Mouse (Mus musculus) spleen, embryonic (tissue): Measurements from ENCODE around the gene Tnfrsf26.
"Not testable (repeated sequence)": the region's sequence is repeated elsewhere in the genome, so short reads cannot be mapped to it uniquely, and the experiment has no call there.

Experiments
- CTCF ChIA-PET: fragments of 350-600 bp; sonication (Branson Sonifier 250); formaldehyde crosslinking; loops from one replicate; lab custom pipeline; 2022; lab: Charles Lee

The Tnfrsf26 gene

DNA sequence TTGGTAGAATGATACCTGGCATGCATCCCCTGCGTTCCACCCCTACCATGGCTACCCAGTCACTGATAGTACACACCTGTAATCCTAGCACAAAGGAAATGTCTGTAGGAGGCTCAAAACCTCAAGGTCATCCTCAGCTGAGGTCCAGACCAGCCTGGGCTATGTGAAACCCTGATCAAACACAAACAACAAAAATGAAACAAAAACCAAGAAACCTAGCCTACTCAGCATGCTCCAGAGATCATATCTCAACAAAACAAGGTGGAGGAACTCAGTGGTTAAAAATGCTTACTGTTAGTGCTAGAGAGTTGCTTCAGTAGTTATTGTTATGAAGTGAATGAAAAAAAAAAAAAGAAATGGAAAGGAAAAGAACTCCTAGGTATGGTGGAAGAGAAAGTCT is at the start of gene Tnfrsf26:
Tnfrsf26 (minus strand) TSS at position 183 of the 400 bp plus-strand sequence.
- CTCF ChIA-PET, result no interaction called here

- CTCF ChIA-PET, result no interaction called here
Observed at GRCm38 (mm10) chr7:143666427-143667311, 38.1 kb upstream of the Tnfrsf26 start.

DNA sequence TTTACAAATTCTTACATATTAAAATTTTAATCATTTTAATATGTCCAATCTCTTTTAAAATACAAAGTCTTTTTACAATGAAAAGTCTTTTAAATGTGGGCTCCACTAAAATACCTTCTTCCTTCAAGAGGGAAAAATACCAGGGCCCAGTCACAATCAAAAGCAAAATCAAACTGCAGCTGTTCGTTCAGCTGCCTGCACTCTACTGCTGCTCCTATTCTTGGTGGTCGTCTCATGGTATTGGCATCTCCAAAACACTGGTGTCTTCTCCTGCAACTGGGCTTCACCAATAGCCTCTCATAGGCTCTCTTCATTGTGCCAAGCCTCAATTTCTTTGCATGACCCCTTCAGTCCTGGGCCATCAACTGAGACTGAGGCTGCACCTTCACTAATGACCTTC is 34.9 kb upstream of the Tnfrsf26 start:
- CTCF ChIA-PET, result interaction anchor here (0.6 kb wide), 1 partner anchor 22 kb away, joined by 3 read pairs; the partner anchor contains the start of gene Tnfrsf23

GRCm38 (mm10) chr7:143660797-143661196 is 32.3 kb upstream of the Tnfrsf26 start:
- CTCF ChIA-PET, result interaction anchor here (0.6 kb wide), 1 partner anchor 30 kb away, joined by 4 read pairs; no protein-coding TSS in a partner anchor

GRCm38 (mm10) chr7:143649769-143650346 is 21.3 kb upstream of the Tnfrsf26 start:
- CTCF ChIA-PET, result not testable (repeated sequence)

GRCm38 (mm10) chr7:143649034-143649768 is 20.7 kb upstream of the Tnfrsf26 start, which contains the start of gene Tnfrsf22:
Tnfrsf22 (minus strand) TSS chr7:143649661.
- CTCF ChIA-PET, result no interaction called here

- CTCF ChIA-PET, result not testable (repeated sequence)
Observed at GRCm38 (mm10) chr7:143643949-143644348, 15.4 kb upstream of the Tnfrsf26 start.

GRCm38 (mm10) chr7:143636674-143637073 is 8.2 kb upstream of the Tnfrsf26 start:
- CTCF ChIA-PET, result no interaction called here

GRCm38 (mm10) chr7:143631503-143631902 is 3.0 kb upstream of the Tnfrsf26 start:
- CTCF ChIA-PET, result no interaction called here

DNA sequence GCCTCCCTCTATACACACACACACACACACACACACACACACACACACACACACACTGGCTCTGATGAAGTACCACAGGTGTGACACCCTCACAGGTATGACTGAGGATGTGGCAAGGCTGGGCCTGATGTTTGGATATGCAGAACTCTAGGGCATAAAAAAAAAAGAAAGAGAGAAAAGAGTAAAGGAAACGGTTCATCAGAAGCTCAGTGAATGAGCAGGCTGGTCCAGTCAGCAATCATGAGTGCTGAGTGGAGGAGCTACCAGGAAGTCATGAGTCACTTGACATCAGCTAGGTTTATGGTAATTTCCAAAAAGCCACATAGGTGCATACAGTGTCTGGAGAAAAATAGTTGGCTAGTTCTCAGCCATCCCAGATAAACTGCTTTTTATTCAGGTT is 979 bp upstream of the Tnfrsf26 start:
- CTCF ChIA-PET, result no interaction called here

- CTCF ChIA-PET, result interaction anchor here (0.6 kb wide), 1 partner anchor 695 kb away, joined by 22 read pairs; no protein-coding TSS in a partner anchor
Observed at GRCm38 (mm10) chr7:143627555-143628286, 801 bp downstream of the Tnfrsf26 start.

- CTCF ChIA-PET, result interaction anchor here (0.7 kb wide), 2 partner anchors 13 to 17 kb away, joined by 7 to 8 read pairs; no protein-coding TSS in a partner anchor
Observed at GRCm38 (mm10) chr7:143626178-143626577, 2.3 kb downstream of the Tnfrsf26 start.

DNA sequence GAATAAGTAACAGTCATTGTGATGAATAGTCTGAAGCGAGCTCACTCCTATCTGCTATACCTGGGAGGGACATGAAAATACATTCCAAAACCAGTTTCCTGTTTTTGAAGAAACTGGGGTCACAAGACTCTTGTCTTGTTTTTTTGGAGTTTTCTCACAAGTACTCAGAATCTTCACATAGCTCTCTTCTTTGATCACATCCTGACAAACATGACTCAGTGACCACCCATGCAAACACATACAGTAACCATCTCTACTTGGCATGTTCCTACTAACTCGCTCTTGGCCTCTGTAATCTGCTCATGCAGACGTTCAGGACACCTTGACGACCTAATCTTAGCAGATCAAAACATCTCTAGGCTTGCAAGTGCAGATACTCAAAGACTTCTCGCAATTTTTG is 3.4 kb downstream of the Tnfrsf26 start:
- CTCF ChIA-PET, result interaction anchor here (0.6 kb wide), 1 partner anchor 122 kb away, joined by 4 read pairs; no protein-coding TSS in a partner anchor

DNA sequence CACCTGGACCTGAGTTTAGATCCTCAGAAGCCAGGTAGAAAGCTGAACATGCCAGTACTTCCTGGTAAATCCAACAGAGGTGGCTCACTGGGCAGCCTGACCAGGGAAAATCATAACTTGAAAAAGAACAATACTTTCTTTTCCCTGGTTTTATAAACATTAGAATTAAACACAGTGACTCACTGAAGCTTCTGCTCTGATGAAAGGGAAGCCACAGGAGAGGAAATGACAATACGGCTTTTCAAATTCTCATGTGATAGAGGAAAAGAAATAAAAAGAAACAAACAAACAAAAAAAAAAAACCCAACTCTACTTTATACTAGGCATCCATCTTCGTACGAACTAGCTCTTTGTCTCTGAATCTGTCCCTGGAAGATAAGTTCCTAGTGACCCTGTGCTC is 4.0 kb downstream of the Tnfrsf26 start:
- CTCF ChIA-PET, result interaction anchor here (0.6 to 0.7 kb wide), 2 partner anchors 57 to 121 kb away, joined by 3 to 4 read pairs; no protein-coding TSS in a partner anchor

DNA sequence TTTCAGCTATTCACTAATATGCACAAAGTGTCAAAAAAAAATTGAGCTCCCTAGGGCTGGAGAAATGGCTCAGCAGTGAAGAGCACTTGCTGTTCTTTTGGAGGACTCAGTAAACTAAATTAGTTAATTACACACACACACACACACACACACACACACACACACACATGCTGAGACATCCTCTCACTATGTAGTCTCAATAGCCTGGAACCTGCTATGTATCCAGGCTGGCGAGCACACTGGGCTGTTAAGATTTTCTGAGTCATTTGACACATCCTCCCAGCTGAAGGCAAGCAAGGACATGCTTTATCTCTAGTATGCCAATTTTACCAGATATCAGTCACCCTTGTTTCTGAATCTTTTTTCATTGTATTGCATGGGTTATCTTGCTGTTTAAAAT is 7.6 kb downstream of the Tnfrsf26 start:
- CTCF ChIA-PET, result no interaction called here

DNA sequence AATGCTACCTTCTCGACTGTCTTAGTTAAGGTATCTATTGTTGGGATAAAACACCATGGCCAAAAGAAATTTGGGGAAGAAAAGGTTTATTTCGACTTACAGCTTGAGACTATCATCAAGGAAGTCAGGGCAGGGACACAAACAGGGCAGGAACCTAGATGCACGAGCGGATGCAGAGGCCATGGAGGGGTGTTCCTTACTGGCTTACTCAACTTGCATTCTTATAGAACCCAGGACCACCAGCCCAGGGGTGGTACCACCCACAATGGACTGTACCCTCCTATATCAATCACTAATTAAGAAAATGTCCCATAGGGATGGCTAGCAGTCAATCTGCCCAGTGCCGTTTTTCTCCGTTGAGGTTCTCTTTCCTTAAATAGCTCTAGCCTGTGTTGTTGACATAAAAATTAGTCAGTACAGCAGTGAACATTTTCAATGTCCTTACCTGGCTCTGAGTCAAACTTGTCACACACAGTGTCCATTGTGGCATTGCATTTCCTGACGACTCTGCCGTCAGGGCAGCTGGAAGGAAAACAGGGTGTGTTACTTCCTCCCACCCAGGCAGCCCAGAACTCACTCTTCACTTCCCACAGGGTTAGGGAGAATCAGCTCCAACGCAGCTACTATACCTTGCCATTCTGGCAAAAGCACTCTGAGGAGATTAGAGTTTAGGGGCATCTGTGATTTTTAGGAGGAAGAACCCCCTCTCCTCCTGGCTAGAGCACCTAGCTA is 14.0 kb downstream of the Tnfrsf26 start:
- CTCF ChIA-PET, result no interaction called here

DNA sequence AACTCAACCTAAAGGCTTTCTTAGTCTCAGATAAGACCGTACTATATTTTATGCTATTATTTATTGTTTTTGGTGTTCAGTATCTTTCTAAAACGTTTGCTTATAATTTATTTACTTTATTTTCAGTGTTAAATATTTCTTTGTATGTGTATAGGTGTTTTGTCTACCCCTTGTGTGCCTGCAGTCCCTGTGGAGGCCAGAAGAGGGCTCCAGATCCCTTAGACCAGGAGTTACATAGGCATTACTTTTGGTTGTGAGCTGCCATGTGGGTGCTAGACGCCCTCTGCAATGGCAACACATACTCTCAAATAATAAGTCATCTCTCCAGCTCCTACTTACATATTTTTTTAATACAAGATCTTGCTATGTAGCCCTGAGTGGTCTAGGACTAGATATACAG is 16.3 kb downstream of the Tnfrsf26 start:
- CTCF ChIA-PET, result interaction anchor here (0.6 kb wide), 1 partner anchor 85 kb away, joined by 10 read pairs; no protein-coding TSS in a partner anchor

- CTCF ChIA-PET, result no interaction called here
Observed at GRCm38 (mm10) chr7:143605321-143605720, 23.2 kb downstream of the Tnfrsf26 start.

DNA sequence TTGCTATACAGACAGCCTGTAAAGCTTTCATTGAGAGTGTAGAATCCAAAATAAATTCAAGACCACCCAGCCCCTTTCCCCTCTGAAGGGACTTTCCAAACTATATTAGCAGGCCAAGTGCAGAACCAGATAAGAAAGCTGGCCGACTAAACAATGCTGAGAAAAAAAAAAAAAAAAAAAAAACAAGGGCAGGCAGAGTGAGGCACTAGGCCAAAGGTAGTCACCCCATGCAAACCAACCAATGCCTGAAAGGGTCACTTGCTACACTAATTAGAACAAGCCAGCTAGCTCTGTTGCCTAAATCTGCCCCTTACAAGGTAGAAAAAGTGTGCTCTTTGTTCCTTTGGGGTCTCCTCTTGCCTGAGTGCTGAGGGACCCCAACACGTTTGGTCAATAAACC is 23.6 kb downstream of the Tnfrsf26 start:
- CTCF ChIA-PET, result interaction anchor here (0.7 kb wide), 2 partner anchors 11 to 217 kb away, joined by 4 to 6 read pairs; no protein-coding TSS in a partner anchor

GRCm38 (mm10) chr7:143601705-143602104 is 26.8 kb downstream of the Tnfrsf26 start:
- CTCF ChIA-PET, result no interaction called here
